Mouse (Mus musculus): ENCODE measurements around the gene Cpne5.

- TF ChIP-seq CTCF (IDR thresholded peaks at IDR 0.05; ENCODE audit: low read depth, low read length) (no peak), POLR2A (IDR thresholded peaks at IDR 0.05; ENCODE audit: extremely low read depth, insufficient read depth, low read length) (no peak)
Observed at GRCm38 (mm10) chr17:29251608-29252390, 13.8 kb upstream of the Cpne5 start.

Data from liver, adult 2 months (tissue).